Mouse (Mus musculus) thymus, postnatal 10 days (tissue): ENCODE measurements around the gene 2810021J22Rik.
A peak's percentile ranks its signal among the peaks of the same experiment; 100 is the strongest.
"Not testable (repeated sequence)": the region's sequence is repeated elsewhere in the genome, so short reads cannot be mapped to it uniquely, and the experiment has no call there.

ENCODE experiments used
- DNase-seq, 2 experiments: peaks; one replicate each; pipeline ENCODE4 v3.0.0; 2021; ENCODE audit warnings: low spot score in 2 of 2

Gene 2810021J22Rik

GRCm38 (mm10) chr11:58867039-58867953 lies at the start of gene 2810021J22Rik:
TSS of gene 2810021J22Rik (plus strand) at chr11:58867216.
- peak; percentile 90 for DNase-seq

- not testable (repeated sequence) for DNase-seq
Observed at GRCm38 (mm10) chr11:58828937-58829336, 38.1 kb upstream of the 2810021J22Rik start, which contains the start of gene Olfr312. TSS of gene Olfr312 (plus strand) at chr11:58829237.

GRCm38 (mm10) chr11:58829764-58830163 lies 37.3 kb upstream of the 2810021J22Rik start:
- DNase-seq = peak; percentile 52 to 54

- peak; percentile 49 to 62 for DNase-seq
Observed at GRCm38 (mm10) chr11:58832541-58832940, 34.5 kb upstream of the 2810021J22Rik start.

- DNase-seq = not testable (repeated sequence)
Observed at GRCm38 (mm10) chr11:58838951-58839350, 28.1 kb upstream of the 2810021J22Rik start, which contains the start of gene Olfr311. TSS of gene Olfr311 (plus strand) at chr11:58839251.

GRCm38 (mm10) chr11:58846919-58847461 lies 20.0 kb upstream of the 2810021J22Rik start, which contains the start of gene Gm12258:
TSS of gene Gm12258 (plus strand) at chr11:58847158.
- DNase-seq = peak; percentile 86 to 96

GRCm38 (mm10) chr11:58847636-58848035 lies 19.4 kb upstream of the 2810021J22Rik start:
- DNase-seq = peak in 1 of 2 experiments; percentile 37

GRCm38 (mm10) chr11:58849731-58850130 lies 17.3 kb upstream of the 2810021J22Rik start:
- no peak for DNase-seq

GRCm38 (mm10) chr11:58860744-58861143 lies 6.3 kb upstream of the 2810021J22Rik start:
- DNase-seq = no peak

GRCm38 (mm10) chr11:58867954-58868330 lies 926 bp downstream of the 2810021J22Rik start:
- DNase-seq = no peak

GRCm38 (mm10) chr11:58870961-58871360 lies 3.9 kb downstream of the 2810021J22Rik start:
- DNase-seq = no peak

GRCm38 (mm10) chr11:58883756-58884155 lies 16.7 kb downstream of the 2810021J22Rik start:
- DNase-seq = peak; percentile 85 to 91

- no peak for DNase-seq
Observed at GRCm38 (mm10) chr11:58890511-58890910, 23.5 kb downstream of the 2810021J22Rik start.

GRCm38 (mm10) chr11:58894456-58894855 lies 27.4 kb downstream of the 2810021J22Rik start:
- peak; percentile 48 to 49 for DNase-seq

- no peak for DNase-seq
Observed at GRCm38 (mm10) chr11:58897485-58897884, 30.5 kb downstream of the 2810021J22Rik start.

- DNase-seq = no peak
Observed at GRCm38 (mm10) chr11:58901080-58901479, 34.1 kb downstream of the 2810021J22Rik start.

- peak; percentile 96 to 97 for DNase-seq
Observed at GRCm38 (mm10) chr11:58903511-58904409, 36.7 kb downstream of the 2810021J22Rik start, which contains the start of gene Zfp39. TSS of gene Zfp39 (minus strand) at chr11:58904225.

GRCm38 (mm10) chr11:58904410-58904718 lies 37.3 kb downstream of the 2810021J22Rik start:
- DNase-seq = no peak

GRCm38 (mm10) chr11:58904838-58905237 lies 37.8 kb downstream of the 2810021J22Rik start:
- no peak for DNase-seq

- DNase-seq = no peak
Observed at GRCm38 (mm10) chr11:58913776-58914175, 46.8 kb downstream of the 2810021J22Rik start.

- DNase-seq = no peak
Observed at GRCm38 (mm10) chr11:58914461-58915028, 47.5 kb downstream of the 2810021J22Rik start.
